Mouse (Mus musculus) R1 (cell line): ENCODE data around the gene Zfp248.

ENCODE experiments used
- DNase-seq: peaks from one replicate; pipeline ENCODE4 v3.0.0-alpha.2; 2018; ENCODE audit warnings: low read depth, low spot score

The Zfp248 gene

GRCm38 (mm10) chr6:118455042-118455631, at the start of gene Zfp248:
TSS of gene Zfp248 (minus strand) at chr6:118455528.
- DNase-seq = peak; percentile 78

- DNase-seq = no peak
Measured at GRCm38 (mm10) chr6:118499010-118499409, 43.7 kb upstream of the Zfp248 start.

GRCm38 (mm10) chr6:118482125-118482524, 26.8 kb upstream of the Zfp248 start:
- no peak for DNase-seq

GRCm38 (mm10) chr6:118478957-118479708, 23.8 kb upstream of the Zfp248 start, which contains the start of gene Zfp9:
TSS of gene Zfp9 (minus strand) at chr6:118479320.
- peak; percentile 87 for DNase-seq

GRCm38 (mm10) chr6:118477875-118478785, 22.8 kb upstream of the Zfp248 start:
- DNase-seq = no peak

- no peak for DNase-seq
Measured at GRCm38 (mm10) chr6:118462069-118462705, 6.9 kb upstream of the Zfp248 start.

GRCm38 (mm10) chr6:118457726-118458125, 2.4 kb upstream of the Zfp248 start:
- DNase-seq = no peak

GRCm38 (mm10) chr6:118454452-118454851, 876 bp downstream of the Zfp248 start:
- DNase-seq = no peak

- no peak for DNase-seq
Measured at GRCm38 (mm10) chr6:118431502-118431901, 23.8 kb downstream of the Zfp248 start.

GRCm38 (mm10) chr6:118426666-118427065, 28.7 kb downstream of the Zfp248 start:
- no peak for DNase-seq

- DNase-seq = peak; percentile 98
Measured at GRCm38 (mm10) chr6:118419050-118419920, 36.0 kb downstream of the Zfp248 start, which contains the start of gene Bms1. TSS of gene Bms1 (minus strand) at chr6:118419474.

- no peak for DNase-seq
Measured at GRCm38 (mm10) chr6:118410428-118410827, 44.9 kb downstream of the Zfp248 start.

- peak; percentile 58 for DNase-seq
Measured at GRCm38 (mm10) chr6:118408510-118408909, 46.8 kb downstream of the Zfp248 start.

- DNase-seq = no peak
Measured at GRCm38 (mm10) chr6:118406421-118406820, 48.9 kb downstream of the Zfp248 start.

GRCm38 (mm10) chr6:118390746-118391145, 64.6 kb downstream of the Zfp248 start:
- no peak for DNase-seq

- no peak for DNase-seq
Measured at GRCm38 (mm10) chr6:118385962-118386361, 69.4 kb downstream of the Zfp248 start.

GRCm38 (mm10) chr6:118381234-118381633, 74.1 kb downstream of the Zfp248 start:
- DNase-seq = no peak

GRCm38 (mm10) chr6:118380630-118381029, 74.7 kb downstream of the Zfp248 start:
- no peak for DNase-seq

- DNase-seq = peak; percentile 65
Measured at GRCm38 (mm10) chr6:118379451-118380167, 75.7 kb downstream of the Zfp248 start.

GRCm38 (mm10) chr6:118377611-118378010, 77.7 kb downstream of the Zfp248 start:
- no peak for DNase-seq
